Mouse (Mus musculus) heart, adult 2 months (tissue): ENCODE results near the gene Cntrl.

ENCODE experiments used
- CTCF ChIP-seq: fragments of 200-600 bp; IDR thresholded peaks from 2 replicates; pipeline ENCODE4 v1.8.1; 2022; ENCODE audit warnings: antibody characterized with exemption, mild to moderate bottlenecking, moderate library complexity
- EP300 ChIP-seq: fragments of 200-500 bp; IDR thresholded peaks from 2 replicates; pipeline ENCODE4 v1.6.1; 2011; ENCODE audit warnings: low read depth, low read length, control low read depth; ENCODE audit not compliant: insufficient read depth
- POLR2A ChIP-seq: fragments of 200-500 bp; IDR thresholded peaks from 2 replicates; pipeline ENCODE4 v1.6.1; 2011; ENCODE audit warnings: mild to moderate bottlenecking, low read depth, low read length, control low read depth; ENCODE audit not compliant: insufficient read depth

DNA sequence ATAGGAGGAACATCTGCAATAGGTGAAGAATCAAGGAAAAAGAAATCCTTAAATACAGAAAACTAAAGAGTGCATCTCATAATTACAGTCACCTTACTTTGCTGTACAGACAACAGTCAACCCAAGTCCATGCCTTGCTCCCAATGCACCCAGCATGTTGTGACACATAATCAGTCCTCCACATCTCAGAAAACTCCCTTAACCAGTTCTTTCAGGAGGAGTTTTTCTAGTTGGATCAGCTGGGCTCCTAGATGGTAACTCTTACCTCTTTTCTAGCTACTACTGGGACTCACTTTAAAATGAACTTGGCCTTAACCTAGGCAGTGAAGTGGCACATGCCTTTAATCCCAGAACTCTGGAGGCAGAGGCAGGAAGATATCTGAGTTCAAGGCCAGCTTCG is 84.7 kb downstream of the Cntrl start:
- no peak for TF ChIP-seq POLR2A
- no peak for TF ChIP-seq CTCF
- TF ChIP-seq EP300: no peak
